Mouse (Mus musculus): ENCODE measurements at regions not wholly inside any gene's neighbourhood (a gene's known extent, or its start where the extent isn't known, plus 50 kb on each side); places are given as distances from the start of the nearest gene placed in this dataset.

GRCm38 (mm10) chr3:57910020-57910419, 62.1 kb upstream of the Pfn2 start:
- in situ Hi-C loops (cut with MboI) = no loop called here

GRCm38 (mm10) chr3:57911831-57912596, 64.1 kb upstream of the Pfn2 start:
- in situ Hi-C loops (cut with MboI) = no loop called here

- in situ Hi-C loops (cut with MboI) = no loop called here
These were observed 64.9 kb upstream of the Pfn2 start for GRCm38 (mm10) chr3:57912650-57913343.

- in situ Hi-C loops (cut with MboI) = no loop called here
These were observed 66.8 kb upstream of the Pfn2 start for GRCm38 (mm10) chr3:57914687-57915086.

- in situ Hi-C loops (cut with MboI) = no loop called here
These were observed 71.0 kb upstream of the Pfn2 start for GRCm38 (mm10) chr3:57918913-57919312.

GRCm38 (mm10) chr3:57919390-57920089, 71.7 kb upstream of the Pfn2 start:
- in situ Hi-C loops (cut with MboI) = no loop called here

- in situ Hi-C loops (cut with MboI) = no loop called here
These were observed 72.2 kb upstream of the Pfn2 start for GRCm38 (mm10) chr3:57920090-57920432.

GRCm38 (mm10) chr3:57921071-57921882, 73.4 kb upstream of the Pfn2 start:
- in situ Hi-C loops (cut with MboI) = no loop called here

- in situ Hi-C loops (cut with MboI) = no loop called here
These were observed 75.2 kb upstream of the Pfn2 start for GRCm38 (mm10) chr3:57923061-57923460.

- in situ Hi-C loops (cut with MboI) = no loop called here
These were observed 85.0 kb upstream of the Pfn2 start for GRCm38 (mm10) chr3:57932657-57933539.

- in situ Hi-C loops (cut with MboI) = no loop called here
These were observed 87.2 kb upstream of the Pfn2 start for GRCm38 (mm10) chr3:57935042-57935610.

GRCm38 (mm10) chr3:57940504-57941381, 92.9 kb upstream of the Pfn2 start:
- in situ Hi-C loops (cut with MboI) = no loop called here

- in situ Hi-C loops (cut with MboI) = no loop called here
These were observed 96.8 kb upstream of the Pfn2 start for GRCm38 (mm10) chr3:57944698-57945097.

GRCm38 (mm10) chr3:57945765-57946164, 97.9 kb upstream of the Pfn2 start:
- in situ Hi-C loops (cut with MboI) = no loop called here

- in situ Hi-C loops (cut with MboI) = no loop called here
These were observed 99.5 kb upstream of the Pfn2 start for GRCm38 (mm10) chr3:57947331-57947730.

GRCm38 (mm10) chr3:57948720-57949119, 100.8 kb upstream of the Pfn2 start:
- in situ Hi-C loops (cut with MboI) = no loop called here

- in situ Hi-C loops (cut with MboI) = no loop called here
These were observed 102.8 kb upstream of the Pfn2 start for GRCm38 (mm10) chr3:57950431-57951331.

GRCm38 (mm10) chr3:57951438-57951837, 103.6 kb upstream of the Pfn2 start:
- in situ Hi-C loops (cut with MboI) = no loop called here

GRCm38 (mm10) chr3:57957352-57957751, 109.5 kb upstream of the Pfn2 start:
- in situ Hi-C loops (cut with MboI) = no loop called here

Measured in mature B cell (primary cell).